Mouse (Mus musculus) ES-Bruce4 (cell line): ENCODE data around the gene Dusp16. TPM values are rescaled to one million over a fixed set of nuclear protein-coding genes. Genes with fewer than 3 reads are reported as not detected.

Source experiments
- H3K27ac ChIP-seq: 2 replicates; pipeline ENCODE4 v1.5.1; 2012; ENCODE audit warnings: low read length, inconsistent platforms; ENCODE audit not compliant: insufficient read depth
- H3K27me3 ChIP-seq: 2 replicates; pipeline ENCODE4 v1.6.1; 2012; ENCODE audit warnings: mild to moderate bottlenecking, low read length, inconsistent platforms; ENCODE audit not compliant: control insufficient read depth, poor library complexity, insufficient read depth, severe bottlenecking
- H3K36me3 ChIP-seq: 2 replicates; pipeline ENCODE4 v1.6.1; 2012; ENCODE audit warnings: inconsistent platforms, mild to moderate bottlenecking, low read length, moderate library complexity; ENCODE audit not compliant: control insufficient read depth, poor library complexity, insufficient read depth, severe bottlenecking
- H3K4me1 ChIP-seq: one replicate; pipeline ENCODE4 v1.8.1; 2011; ENCODE audit warnings: low read length; ENCODE audit not compliant: control insufficient read depth, insufficient read depth
- H3K4me3 ChIP-seq: 2 replicates; pipeline ENCODE4 v1.5.1; 2011; ENCODE audit warnings: low read depth, mild to moderate bottlenecking, low read length
- H3K9ac ChIP-seq: 2 replicates; pipeline ENCODE4 v1.6.1; 2012; ENCODE audit warnings: low read depth, mild to moderate bottlenecking, inconsistent platforms; ENCODE audit not compliant: poor library complexity, severe bottlenecking
- H3K9me3 ChIP-seq: replicated peaks from 2 replicates; pipeline ENCODE4 v1.6.1; 2012; ENCODE audit warnings: mild to moderate bottlenecking, low read length, inconsistent platforms; ENCODE audit not compliant: control insufficient read depth, poor library complexity, insufficient read depth, severe bottlenecking
- CTCF ChIP-seq: IDR thresholded peaks from one replicate; pipeline ENCODE4 v1.8.1; 2011; ENCODE audit warnings: low read depth, low read length
- EP300 ChIP-seq: IDR thresholded peaks from 2 replicates; pipeline ENCODE4 v1.6.1; 2011; ENCODE audit warnings: low read depth, low read length; ENCODE audit not compliant: insufficient read depth
- POLR2A ChIP-seq: IDR thresholded peaks from one replicate; pipeline ENCODE4 v1.8.1; 2011; ENCODE audit warnings: low read length; ENCODE audit not compliant: insufficient read depth
- polyA plus RNA-seq: library from polyadenylated mRNA; stranded (reverse); fragments of >200 nt; gene quantifications from 2 replicates; pipeline ENCODE4 v1.2.4, GENCODE M21; 2011; ENCODE audit warnings: low read depth; ENCODE audit not compliant: missing spikeins, insufficient read depth, insufficient read length

Dusp16 gene
- polyA plus RNA-seq, 1 experiment = 35.6 TPM

GRCm38 (mm10) chr6:134782900-134783299, 9.5 kb downstream of the Dusp16 start:
- Histone ChIP-seq H3K27me3 (no peaks in the 10 kb centered on the region), H3K4me1 (no peaks in the 10 kb centered on the region), H3K9ac (no peak overlapping the region), H3K4me3 (no peak overlapping the region), H3K9me3 (no peaks in the 10 kb centered on the region), H3K27ac (no peak overlapping the region), H3K36me3 (no peaks in the 10 kb centered on the region)
- TF ChIP-seq EP300 = no peak
- TF ChIP-seq POLR2A = no peak
- no peak for TF ChIP-seq CTCF

- no peaks in the 10 kb centered on the region for H3K36me3 ChIP-seq
- no peak for TF ChIP-seq POLR2A
- TF ChIP-seq CTCF = no peak
- no peak for TF ChIP-seq EP300
- H3K4me1 ChIP-seq = no peaks in the 10 kb centered on the region
- no peaks in the 10 kb centered on the region for H3K9me3 ChIP-seq
- no peak overlapping the region for H3K4me3 ChIP-seq
- H3K27me3 ChIP-seq = no peaks in the 10 kb centered on the region
- H3K27ac ChIP-seq = no peak overlapping the region
- no peak overlapping the region for H3K9ac ChIP-seq
Observed at GRCm38 (mm10) chr6:134781494-134781913, 10.9 kb downstream of the Dusp16 start.

GRCm38 (mm10) chr6:134780024-134780423, 12.4 kb downstream of the Dusp16 start:
- H3K9me3 ChIP-seq = no peaks in the 10 kb centered on the region
- H3K4me1 ChIP-seq = no peaks in the 10 kb centered on the region
- no peak overlapping the region for H3K9ac ChIP-seq
- no peaks in the 10 kb centered on the region for H3K27me3 ChIP-seq
- H3K4me3 ChIP-seq = no peak overlapping the region
- no peak overlapping the region for H3K27ac ChIP-seq
- TF ChIP-seq CTCF (no peak), EP300 (no peak), POLR2A (no peak)
- no peaks in the 10 kb centered on the region for H3K36me3 ChIP-seq

- Histone ChIP-seq H3K4me1 (no peaks in the 10 kb centered on the region), H3K9me3 (no peaks in the 10 kb centered on the region), H3K9ac (no peak overlapping the region), H3K36me3 (no peaks in the 10 kb centered on the region), H3K4me3 (no peak overlapping the region), H3K27ac (no peak overlapping the region), H3K27me3 (no peaks in the 10 kb centered on the region)
- TF ChIP-seq CTCF = no peak
- 0 out of 2 replicates have a peak, but pooled peaks have one; percentile 8 for TF ChIP-seq EP300
Observed at GRCm38 (mm10) chr6:134773961-134774360, 18.5 kb downstream of the Dusp16 start.

GRCm38 (mm10) chr6:134773292-134773893, 19.0 kb downstream of the Dusp16 start:
- no peak overlapping the region for H3K9ac ChIP-seq
- H3K36me3 ChIP-seq = no peaks in the 10 kb centered on the region
- no peak overlapping the region for H3K27ac ChIP-seq
- no peaks in the 10 kb centered on the region for H3K9me3 ChIP-seq
- TF ChIP-seq POLR2A (no peak), CTCF (no peak)
- no peaks in the 10 kb centered on the region for H3K27me3 ChIP-seq
- H3K4me1 ChIP-seq = no peaks in the 10 kb centered on the region
- H3K4me3 ChIP-seq = no peak overlapping the region

DNA sequence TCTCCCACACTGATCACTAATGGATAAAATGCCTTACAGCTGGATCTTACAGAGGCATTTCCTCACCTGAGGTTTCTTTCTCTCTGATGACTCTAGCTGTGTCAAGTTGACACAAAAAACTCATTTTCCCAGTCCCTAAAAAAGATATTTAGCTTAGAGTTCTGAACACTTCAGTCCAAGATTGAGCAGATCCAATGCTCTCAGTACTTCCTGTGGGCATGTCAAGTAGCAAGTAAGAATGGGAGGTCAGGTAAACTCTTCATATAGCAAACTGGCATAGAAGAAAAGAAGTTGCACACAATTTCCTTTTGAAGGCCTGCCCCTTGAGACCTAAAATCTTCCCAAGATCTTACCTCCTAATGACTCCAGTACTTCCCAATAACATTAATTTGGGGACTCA, 22.1 kb downstream of the Dusp16 start:
- Histone ChIP-seq H3K27me3 (no peaks in the 10 kb centered on the region), H3K9me3 (no peaks in the 10 kb centered on the region), H3K36me3 (no peaks in the 10 kb centered on the region), H3K27ac (no peak overlapping the region), H3K4me3 (no peak overlapping the region), H3K4me1 (no peaks in the 10 kb centered on the region), H3K9ac (no peak overlapping the region)
- TF ChIP-seq POLR2A (no peak), EP300 (no peak), CTCF (no peak)
